Mouse (Mus musculus): ENCODE results near the gene Grik3.

Gene Grik3

GRCm38 (mm10) chr4:125543171-125543570 is 52.7 kb downstream of the Grik3 start:
- DNase-seq (ENCODE audit: low read depth, low spot score), result no peak

- DNase-seq (ENCODE audit: low read depth, low spot score), result no peak
These were observed 54.7 kb downstream of the Grik3 start for GRCm38 (mm10) chr4:125544947-125545767.

DNA sequence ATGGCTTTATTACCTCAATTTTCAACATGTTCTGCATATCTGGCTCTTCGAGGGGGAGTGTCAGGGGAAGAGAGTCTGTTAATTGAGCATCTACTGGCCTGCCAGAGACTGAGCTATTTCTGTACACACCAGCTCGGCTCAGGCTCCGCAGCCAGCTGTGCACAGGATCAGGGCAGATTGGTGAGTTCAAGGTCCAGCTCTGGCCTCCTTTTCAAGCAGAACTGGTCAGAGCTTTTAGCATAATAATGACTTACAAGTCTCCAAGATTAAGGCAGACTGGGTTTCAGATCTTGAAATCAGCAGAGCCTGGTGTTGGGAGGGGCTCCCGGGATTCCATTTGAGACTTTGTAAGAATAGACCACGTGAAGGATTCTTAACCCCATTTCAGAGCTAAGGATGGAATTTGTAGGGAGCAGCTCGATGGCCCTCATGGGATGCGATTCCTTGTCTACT is 55.3 kb downstream of the Grik3 start:
- no peak for DNase-seq (ENCODE audit: low read depth, low spot score)

DNA sequence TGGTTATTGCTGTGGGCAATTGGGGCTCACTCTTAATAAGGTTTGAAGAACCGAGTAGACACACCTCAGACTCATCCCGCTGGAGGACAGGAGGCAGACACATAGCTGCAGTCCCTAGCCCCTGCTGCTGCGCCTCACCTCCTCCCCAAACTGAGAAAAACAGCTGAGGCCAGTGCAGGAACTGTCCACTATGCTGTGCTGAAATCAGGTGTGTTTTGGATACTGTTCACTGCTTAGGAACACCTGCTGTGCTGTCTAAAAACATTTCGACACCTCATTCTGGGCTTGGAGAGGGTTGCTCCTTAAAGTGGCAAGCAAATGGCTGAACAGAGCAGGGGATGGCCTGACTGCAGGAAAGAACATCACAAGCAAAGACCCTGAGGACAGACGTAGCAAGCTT is 57.7 kb downstream of the Grik3 start:
- DNase-seq (ENCODE audit: low read depth, low spot score), result no peak

- DNase-seq (ENCODE audit: low read depth, low spot score), result no peak
These were observed 63.3 kb downstream of the Grik3 start for GRCm38 (mm10) chr4:125553754-125554153.

- no peak for DNase-seq (ENCODE audit: low read depth, low spot score)
These were observed 66.2 kb downstream of the Grik3 start for GRCm38 (mm10) chr4:125556405-125557308.

DNA sequence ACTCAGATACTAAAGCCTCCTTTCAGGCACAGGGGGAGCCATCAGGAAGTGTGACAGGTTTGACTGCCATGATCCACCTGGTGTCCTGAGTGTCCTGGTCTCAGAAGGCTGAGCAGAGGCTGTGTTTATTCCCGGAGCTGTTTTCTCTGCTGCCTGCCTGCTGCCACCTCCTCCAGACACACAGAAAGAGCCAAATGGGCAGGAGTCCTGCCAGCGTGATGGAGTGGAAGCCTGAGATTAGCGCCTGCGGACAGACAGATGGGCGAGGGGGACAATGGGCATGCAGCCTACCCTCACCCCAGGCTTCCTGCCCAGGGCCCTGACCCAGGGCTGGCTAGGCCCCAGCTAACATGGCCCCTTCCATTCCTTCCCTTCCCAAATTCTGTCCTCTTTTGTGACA is 69.1 kb downstream of the Grik3 start:
- no peak for DNase-seq (ENCODE audit: low read depth, low spot score)

DNA sequence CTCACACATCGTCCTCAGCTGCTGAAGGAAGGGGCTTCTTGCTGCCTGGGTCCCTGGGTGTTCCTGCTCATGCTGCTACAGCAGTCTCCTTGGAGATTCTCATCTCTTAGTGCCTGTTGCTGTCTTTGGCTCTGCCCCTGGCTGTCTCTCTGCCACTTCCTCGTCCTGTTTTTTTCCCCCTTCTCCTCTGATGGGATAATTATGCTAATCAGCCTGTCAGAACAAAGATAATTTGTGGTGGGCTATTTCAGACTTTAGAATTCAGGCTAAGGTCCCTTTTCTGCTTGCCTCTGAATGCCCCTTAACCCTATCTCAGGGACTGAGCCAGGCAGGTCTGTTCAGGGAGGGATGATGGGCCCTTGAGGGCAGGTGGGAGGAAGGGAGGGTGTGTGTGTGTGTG is 70.3 kb downstream of the Grik3 start:
- no peak for DNase-seq (ENCODE audit: low read depth, low spot score)

GRCm38 (mm10) chr4:125563579-125563978 is 73.1 kb downstream of the Grik3 start:
- DNase-seq (ENCODE audit: low read depth, low spot score), result no peak

DNA sequence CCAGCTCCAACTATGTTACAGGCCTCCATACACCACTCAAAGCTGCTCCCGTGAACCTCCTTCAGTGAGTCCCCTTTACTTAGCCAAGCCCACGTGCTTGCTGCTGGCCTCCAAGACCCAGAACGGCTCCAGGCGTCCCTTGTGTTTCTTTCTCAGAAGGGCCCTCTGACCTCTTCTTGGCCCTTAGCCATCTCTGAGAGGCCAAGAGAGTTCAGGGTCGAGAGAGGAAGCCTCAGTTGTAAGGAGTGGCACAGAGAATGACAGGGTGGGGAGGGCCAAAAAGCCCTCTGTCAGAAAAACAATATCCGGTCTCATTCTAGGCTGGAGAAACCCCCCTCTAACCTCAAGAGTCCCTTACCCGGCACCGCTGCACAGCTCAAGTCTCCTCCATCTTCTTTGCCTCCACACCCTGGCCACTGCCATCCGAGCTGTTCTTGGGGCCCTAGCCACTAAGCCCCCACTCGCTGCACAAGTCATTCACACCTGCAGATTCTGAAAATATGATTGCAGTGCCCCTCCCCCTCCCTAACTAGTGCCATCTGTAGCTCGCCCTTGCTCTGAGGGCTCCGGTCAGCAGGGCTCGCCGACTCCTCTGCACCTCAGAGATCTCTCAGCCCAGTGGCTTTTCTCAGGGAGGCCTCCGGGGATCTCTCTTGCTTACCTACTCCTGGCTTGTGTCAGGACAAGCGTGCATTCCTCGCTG is 73.7 kb downstream of the Grik3 start:
- no peak for DNase-seq (ENCODE audit: low read depth, low spot score)

GRCm38 (mm10) chr4:125565711-125566439 is 75.4 kb downstream of the Grik3 start:
- DNase-seq (ENCODE audit: low read depth, low spot score), result no peak

- no peak for DNase-seq (ENCODE audit: low read depth, low spot score)
These were observed 77.7 kb downstream of the Grik3 start for GRCm38 (mm10) chr4:125568210-125568609.

GRCm38 (mm10) chr4:125571651-125572311 is 81.3 kb downstream of the Grik3 start:
- DNase-seq (ENCODE audit: low read depth, low spot score), result no peak

DNA sequence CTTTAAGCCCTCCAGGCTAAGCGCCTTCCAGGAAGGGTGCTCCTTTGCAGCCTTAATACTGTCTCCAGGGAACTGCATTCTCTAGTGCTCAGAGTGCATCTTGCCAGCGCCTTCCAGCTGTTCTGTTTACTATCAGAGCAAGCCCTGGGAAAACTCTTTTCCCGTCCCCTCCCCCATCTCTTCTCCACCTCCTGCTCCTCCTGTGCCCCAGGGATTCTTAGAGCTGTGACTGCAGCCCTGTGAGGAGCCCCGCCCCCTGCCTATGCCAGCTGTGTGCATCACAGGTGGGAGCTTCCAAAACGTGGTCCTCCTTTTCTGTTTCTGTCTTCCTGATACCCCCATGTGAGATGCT is 81.8 kb downstream of the Grik3 start:
- DNase-seq (ENCODE audit: low read depth, low spot score), result no peak

GRCm38 (mm10) chr4:125573000-125573399 is 82.5 kb downstream of the Grik3 start:
- DNase-seq (ENCODE audit: low read depth, low spot score), result no peak

- DNase-seq (ENCODE audit: low read depth, low spot score), result no peak
These were observed 83.6 kb downstream of the Grik3 start for GRCm38 (mm10) chr4:125573951-125574675.

- DNase-seq (ENCODE audit: low read depth, low spot score), result no peak
These were observed 89.8 kb downstream of the Grik3 start for GRCm38 (mm10) chr4:125580336-125580735.

DNA sequence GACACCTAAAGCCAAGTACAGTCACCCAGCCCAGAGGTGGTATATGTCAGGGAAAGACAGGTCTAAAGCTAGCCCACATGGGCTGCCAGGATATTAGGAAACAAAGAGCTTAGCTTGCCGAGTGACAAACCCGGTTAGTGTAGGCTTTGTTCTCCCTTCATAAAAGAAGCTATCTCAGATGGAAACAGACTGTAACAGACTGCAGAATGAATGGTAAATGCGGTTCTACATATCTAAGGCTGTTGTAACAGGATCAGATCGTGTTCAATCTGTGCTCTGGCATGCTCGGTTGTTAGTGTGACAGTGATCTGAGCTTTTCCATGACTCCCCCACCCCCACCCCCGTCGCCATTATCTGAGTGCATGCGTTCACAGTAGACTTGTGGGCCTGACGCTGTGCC is 92.8 kb downstream of the Grik3 start:
- no peak for DNase-seq (ENCODE audit: low read depth, low spot score)

DNA sequence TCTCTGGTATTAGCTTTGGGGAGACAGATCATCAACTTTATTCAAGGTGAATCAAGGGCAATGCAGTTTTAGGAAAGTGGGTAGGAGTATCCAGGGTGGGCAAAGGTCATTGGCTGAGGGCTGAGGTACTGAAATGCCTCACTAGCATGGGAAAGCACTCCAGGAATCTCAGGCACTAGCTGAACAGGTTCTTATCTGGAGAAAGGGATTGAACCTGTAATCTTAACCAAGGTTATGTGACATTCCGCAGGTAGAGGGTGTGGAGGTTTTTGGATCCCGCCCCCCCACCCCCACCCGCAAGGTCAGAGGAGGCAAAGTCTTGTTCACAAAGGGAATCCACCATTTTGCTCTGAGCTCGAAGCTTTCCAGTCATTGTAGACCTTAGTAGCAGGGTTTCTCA is 93.4 kb downstream of the Grik3 start:
- DNase-seq (ENCODE audit: low read depth, low spot score), result no peak

DNA sequence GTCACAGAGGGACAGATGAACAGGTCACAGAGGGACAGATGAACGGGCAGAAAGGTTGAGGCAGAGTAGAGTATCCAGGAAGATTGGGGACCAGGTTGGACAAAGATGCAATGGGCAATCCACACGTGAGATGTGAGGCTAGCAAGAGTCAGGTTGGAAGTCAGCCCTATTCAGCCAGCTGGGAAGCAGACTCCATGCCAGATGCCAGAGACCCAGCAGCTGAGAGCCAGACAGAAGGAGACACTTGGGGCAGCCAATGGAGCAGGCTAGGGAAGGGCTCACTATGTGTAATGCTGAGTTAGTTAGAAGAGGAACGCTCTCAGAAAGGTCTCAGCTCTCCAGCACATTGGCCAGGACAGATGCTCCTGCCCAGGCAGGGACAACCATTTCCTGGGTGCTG is 94.2 kb downstream of the Grik3 start:
- no peak for DNase-seq (ENCODE audit: low read depth, low spot score)

Measured in c-Kit-negative CD71-positive TER-119-positive erythroid progenitor cells, embryonic 14.5 days (primary cell).